Mouse (Mus musculus) left cerebral cortex, adult 8-10 months (tissue): ENCODE measurements around the gene Pdzd7. TPM values are rescaled to one million over a fixed set of nuclear protein-coding genes. Genes with fewer than 3 reads are reported as not detected.
A peak's percentile ranks its signal among the peaks of the same experiment; 100 is the strongest.
"Not testable (repeated sequence)": the region's sequence is repeated elsewhere in the genome, so short reads cannot be mapped to it uniquely, and the experiment has no call there.

Experiments
- DNase-seq, 2 experiments: peaks; one replicate each; pipeline ENCODE4 v3.0.0; 2022; ENCODE audit warnings: low spot score in 2 of 2
- total RNA-seq, 4 experiments: library from RNA; stranded (reverse); gene quantifications; 2 replicates each; pipeline ENCODE4 v1.2.4; 2022

Gene Pdzd7
- total RNA-seq, 4 experiments from 2014 or later = 5.5 to 6.2 (median 5.7) TPM

DNA sequence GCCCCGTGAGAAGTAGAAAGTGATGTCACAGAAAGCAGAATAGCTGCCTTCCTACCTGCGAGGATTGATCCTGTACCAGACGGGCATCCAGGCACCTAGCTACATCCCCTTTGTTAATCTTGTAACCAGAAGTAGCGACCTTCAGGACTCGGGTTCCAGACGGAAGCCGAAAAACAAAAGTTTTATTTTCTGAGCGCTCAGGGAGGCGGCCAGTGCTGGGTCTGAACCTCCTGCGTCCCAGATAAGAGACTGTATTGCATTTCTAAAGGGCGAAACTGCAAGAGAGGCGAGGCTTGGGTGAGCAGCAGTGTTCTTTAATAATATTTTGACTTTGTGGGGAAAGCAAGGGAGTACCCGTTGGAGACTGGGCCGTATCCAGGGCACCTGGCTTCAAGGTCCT is 13.3 kb upstream of the Pdzd7 start:
- no peak for DNase-seq

DNA sequence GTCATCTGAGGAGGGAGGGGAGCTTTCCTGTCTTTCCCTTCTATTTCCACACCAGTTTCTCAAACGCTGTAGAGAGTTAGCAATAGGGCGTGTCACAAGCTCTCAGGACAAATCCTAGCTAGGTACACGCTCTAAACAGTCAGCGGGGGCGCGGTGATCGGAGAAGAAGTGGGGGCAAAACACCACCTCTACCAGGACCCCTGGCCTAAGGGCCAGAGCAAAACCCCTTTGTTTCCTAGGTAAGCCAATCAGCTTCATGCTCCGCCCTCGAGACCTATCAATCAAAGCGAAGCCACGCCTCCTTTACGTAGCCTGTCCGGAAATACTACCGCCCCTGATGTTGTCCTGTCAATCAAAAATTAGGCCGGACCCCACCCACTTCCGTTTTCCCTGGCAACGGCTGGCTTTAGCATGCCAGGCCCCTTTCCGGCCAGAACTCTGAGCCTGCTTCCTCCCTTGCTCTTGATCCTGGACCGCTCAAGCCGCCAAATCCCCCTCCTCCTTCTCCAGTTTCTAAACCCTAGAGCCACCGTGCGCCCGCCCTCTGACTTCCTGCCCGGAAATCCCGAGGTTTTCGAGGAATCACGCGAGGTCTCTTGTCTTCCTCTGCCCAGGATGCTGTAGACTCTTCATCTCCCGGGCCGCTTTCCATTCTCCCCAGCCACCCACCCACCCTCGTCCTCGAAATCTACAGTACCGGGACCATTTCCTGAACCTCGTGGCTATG is 12.8 kb upstream of the Pdzd7 start:
- DNase-seq = peak; percentile 87 to 91

DNA sequence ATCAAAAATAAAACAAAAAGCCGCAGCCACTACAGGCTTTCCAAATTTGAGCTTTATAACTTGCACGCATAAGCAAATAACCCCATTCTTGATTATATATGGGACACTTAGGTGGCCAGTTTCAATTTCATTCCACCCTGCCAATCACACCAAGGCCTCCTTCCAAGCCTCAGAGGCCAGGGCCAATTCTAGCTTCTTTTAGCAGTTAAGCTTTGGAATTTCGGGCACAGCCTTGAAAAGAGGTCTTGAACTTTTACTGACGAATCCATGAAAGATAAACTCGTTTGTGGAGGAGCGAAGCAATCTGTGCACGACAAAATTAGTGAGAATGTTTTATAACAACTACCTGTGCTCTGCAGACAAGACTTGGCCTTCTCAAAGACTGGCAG is 12.2 kb upstream of the Pdzd7 start:
- no peak for DNase-seq

DNA sequence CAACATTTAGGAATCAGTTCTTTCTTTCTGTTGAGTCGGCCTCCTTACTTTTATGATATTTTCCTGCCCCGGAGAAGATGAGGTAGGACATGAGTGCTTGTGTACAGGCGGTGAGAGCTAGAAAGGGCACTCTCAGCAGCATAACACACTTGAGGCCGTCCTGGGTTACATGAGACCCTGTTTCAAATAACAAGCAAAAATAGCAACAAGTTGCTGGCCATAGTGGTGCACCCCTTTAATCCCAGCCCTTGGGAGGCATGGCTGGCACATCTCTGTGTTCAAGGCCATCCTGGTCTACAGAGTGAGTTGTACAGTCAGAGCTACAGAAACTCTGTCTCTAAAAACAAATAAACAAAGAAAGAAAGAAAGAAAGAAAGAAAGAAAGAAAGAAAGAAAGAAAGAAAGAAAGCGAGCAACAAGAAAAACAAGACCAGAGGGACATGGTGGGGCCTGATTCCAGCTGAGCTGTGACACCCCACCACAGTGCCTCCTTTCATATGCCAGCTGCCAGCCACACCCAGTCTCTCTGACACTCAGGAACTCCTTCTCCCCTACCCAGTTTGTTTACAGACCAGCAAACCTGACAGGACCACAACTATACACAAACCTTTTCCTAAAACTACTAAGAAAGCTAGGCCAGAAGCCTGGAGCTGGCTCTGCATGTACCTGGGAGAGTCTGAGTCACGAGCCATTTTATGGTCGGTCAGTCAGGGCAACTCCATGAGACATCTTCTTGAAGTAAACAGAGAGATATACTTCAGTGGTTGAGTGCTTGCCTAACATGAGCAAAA is 11.6 kb upstream of the Pdzd7 start:
- no peak for DNase-seq

DNA sequence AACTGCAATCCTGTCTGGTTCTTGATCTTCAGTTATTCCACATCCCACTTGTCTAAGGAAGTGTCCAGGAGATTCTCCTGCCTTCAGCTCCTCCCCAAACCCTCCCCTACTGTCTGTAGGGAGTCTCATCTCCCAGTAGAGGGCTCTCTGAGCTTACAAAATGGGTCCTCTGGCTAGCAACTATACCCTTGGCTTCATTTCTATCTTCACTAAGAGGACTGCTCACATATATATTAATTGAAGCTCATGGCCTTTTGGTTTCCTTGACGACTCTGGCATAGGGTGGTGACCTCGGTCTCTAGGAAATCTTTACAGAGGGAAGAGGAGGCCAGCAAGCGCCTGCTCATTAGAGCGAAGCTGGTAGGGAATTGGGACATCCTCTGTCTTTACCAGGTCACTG is 10.8 kb upstream of the Pdzd7 start:
- DNase-seq = no peak

DNA sequence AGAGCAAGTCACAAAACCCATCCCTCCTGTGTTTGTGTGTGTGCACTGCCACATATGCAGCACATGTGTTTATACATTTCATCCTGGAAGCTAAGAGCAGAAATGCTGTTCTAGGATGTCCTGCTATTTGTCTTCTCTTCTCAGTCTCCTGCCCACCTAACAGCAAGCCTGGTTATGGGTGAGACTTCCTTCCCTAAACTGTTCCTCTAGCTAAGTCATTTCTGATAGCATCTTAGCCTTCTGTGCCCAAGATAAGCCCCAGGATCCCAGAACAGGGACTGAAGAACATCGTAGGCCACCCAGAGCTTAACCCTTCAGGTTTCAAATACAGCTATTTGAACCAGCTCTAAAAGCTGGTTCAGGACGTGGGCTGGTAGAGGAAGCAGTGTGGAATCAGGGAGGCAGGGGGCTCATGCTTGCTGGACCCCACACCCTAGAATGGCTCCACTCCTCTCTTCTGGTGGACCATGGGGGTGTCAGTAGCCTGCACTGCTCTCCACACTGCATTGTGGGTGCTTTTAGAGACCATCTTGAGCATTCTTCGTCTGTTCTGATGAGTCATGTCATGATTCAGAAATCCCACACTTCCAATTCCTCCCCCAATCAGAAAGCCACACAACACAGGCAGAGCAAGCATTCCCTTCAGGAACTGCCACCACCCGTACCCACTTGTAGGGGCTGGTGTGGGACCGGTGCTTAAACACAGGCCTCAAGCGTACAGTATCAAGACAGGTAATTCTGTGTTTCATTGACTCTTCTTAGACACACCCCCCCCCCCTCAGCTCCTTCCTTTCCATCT is 9.6 kb upstream of the Pdzd7 start:
- peak in 1 of 2 experiments; percentile 61 for DNase-seq

DNA sequence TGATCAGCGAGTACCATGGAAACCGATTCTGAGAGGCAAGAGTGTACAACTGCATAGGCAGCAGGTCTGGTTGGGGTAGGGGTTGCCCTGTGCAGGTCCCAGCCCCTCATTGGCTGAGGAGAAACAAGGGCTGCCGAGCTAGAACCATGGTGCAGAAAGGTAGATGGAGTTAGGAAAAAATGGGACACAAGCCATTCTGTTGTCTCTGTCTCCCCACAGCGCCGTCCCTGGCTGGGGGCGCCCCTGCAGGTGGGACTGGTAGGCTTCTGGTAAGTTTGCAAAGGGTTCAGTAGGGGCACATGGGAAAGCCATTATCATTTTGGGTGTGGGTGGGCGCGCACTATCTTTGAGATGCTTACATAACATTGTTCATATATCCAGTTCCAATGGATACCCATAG is 7.9 kb upstream of the Pdzd7 start:
- no peak for DNase-seq

DNA sequence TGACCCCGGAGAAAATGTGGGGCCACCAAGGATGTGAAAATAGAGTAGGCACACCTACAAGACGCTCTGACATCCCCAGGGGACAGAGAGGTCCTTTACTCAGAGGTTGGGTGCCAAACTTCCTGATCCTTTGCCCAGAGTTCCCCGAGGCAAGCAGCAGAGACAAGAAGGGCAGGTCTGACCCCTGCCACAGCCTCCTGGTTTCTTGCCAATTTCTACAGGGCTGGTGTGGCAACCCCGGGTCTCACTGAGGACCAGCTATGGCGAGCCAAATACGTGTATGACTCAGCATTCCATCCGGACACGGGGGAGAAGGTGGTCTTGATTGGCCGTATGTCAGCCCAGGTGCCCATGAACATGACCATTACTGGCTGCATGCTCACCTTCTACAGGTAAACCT is 4.0 kb upstream of the Pdzd7 start:
- DNase-seq = no peak

DNA sequence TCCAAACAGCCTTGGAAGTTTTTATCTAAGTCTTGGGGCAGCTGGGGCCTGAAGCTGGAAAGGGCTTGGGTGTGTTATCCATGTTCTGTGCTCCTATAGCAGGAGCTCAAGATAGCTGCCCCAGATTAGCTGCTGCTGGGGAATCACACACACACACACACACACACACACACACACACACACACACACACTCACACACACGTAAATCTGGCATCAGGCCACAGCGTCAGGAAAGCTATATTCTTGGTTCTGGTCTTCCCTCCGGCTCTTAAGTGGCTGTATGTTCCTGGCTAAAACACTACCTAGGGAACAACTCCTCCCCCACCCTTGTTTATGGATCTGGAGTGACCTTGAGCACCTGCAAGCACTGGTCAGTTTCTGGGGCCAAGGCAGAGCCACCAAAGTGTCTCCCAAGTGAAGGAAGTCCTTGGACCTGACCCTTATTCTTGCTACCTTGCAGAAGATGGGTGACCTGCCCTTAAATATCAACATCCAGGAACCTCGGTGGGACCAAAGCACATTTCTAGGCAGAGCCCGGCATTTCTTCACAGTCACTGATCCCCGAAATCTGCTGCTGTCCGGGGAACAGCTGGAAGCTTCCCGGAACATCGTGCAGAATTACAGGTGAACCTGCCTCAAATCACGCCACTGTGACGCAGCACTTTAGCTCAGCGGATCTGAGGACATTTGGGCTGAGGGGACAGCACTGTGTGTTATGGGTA is 3.3 kb upstream of the Pdzd7 start:
- no peak for DNase-seq

DNA sequence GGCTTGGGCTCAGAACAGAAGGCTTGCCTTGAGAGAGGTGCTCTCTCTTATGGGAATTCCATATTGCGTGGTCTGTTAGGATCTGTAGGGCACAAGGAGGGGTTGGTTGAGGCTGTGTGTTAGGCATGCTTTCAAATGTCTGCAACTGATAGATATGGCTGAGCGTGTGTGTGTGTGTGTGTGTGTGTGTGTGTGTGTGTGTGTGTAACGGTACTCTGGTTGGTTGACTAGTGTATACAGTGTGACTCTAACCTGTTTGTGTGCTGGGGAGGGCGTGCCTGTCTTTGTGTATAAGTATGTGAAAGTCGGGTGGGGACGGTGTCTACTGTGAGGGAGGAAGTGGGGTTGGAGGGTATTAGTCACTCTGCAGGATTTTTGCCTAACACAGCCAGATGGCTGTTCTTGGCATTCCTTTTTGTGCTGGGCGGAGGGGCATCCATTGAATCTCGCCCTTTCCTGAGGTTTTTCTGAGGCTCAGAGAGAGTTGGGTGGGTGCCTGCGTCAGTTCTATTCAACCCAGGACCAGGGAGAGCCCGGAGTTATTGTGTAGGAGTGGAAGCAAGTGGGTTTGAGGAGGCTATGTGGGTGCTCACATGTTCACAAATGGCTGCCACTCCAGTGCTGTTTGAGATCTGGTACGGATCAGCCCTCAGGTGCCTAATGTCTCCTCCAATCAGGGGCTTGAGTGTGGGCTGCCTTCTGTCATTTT is 2.6 kb upstream of the Pdzd7 start:
- DNase-seq = peak; percentile 69 to 94

DNA sequence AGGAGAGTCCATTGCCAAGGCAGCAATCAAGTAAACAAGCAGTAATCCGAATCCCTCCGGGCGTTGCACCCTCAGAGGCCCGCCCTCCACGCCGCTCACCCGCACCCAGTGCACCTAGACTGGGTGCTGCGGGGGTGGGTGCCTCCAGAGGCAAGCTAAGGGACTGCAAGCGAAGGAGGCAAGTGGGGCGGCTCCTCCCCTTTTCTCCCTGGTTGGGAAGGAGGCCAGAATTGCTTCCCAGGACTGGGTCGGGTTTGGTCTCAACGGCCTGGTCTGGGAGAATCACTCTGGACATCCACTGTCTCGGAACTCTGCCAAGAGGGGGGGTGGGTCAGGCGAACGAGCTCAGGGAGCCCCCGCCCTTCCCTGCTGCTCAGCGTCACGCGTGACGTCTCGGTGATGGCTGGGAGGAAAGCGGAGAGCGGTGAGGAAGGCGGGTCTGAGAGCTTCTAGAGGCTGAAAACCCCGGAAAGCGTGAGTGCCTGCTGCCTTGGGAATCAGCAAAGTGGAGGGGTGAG is 2.0 kb upstream of the Pdzd7 start, which contains the start of gene Sfxn3:
Sfxn3 (plus strand) TSS at position 87 of the 518 bp plus-strand sequence.
- DNase-seq = peak; percentile 87 to 93

DNA sequence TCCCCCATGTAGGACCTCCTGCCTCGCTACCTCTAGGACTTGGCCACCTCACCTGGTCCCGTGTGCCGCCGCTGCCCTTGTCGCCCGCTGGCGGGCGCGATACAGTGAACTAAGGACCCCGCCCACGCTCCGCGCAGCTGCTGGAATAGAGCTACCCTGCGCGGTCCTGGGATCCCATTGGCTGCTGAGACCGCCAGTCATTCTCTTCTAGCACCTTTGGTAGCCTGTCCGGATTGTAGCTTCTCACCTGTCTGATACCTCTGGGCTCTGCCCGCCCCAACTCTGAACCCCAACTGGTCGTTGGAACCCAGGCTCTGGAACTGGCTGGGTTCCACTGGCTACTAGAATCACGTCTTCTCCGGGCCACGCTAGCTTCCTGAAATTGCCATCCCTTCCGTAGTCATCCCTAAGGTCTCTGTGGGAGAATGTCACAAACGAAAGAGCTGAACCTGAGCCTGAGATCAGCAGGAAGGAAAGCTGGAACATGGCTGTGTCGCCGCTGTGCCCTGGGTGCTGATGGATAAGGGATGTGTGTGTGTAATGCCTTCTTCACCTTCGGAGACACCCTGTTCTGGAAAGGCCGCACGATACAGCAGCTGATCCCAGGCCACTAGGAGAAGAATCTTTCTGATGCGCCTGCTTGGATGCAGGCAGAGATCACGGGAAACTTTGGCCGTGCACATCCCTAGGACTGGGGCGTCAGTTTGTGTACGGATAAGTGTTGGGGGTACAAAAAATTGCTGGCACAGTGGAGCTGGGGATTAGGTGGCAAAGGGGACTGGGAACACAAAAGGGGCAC is 1.2 kb upstream of the Pdzd7 start:
- DNase-seq = peak; percentile 84 to 94

DNA sequence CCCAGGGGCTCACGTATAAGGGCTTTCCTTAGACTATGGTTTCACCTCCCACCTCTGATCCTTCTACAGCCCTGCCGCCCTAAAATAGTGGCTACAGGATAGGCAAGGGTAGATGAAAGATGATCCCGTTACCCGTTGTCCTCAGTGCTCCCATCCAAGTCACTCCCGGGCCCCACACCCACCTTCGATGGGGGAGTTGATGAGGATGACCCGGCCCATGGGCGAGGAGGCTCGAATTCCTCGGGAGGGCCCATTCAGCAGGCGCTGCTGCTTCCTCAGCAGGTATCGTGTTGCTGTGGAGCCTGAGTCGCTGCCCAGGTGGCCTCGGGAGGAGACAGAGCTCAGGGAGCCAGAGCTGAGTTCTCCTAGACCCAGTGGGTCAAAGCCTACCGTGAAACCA is 281 bp downstream of the Pdzd7 start:
- DNase-seq = no peak

DNA sequence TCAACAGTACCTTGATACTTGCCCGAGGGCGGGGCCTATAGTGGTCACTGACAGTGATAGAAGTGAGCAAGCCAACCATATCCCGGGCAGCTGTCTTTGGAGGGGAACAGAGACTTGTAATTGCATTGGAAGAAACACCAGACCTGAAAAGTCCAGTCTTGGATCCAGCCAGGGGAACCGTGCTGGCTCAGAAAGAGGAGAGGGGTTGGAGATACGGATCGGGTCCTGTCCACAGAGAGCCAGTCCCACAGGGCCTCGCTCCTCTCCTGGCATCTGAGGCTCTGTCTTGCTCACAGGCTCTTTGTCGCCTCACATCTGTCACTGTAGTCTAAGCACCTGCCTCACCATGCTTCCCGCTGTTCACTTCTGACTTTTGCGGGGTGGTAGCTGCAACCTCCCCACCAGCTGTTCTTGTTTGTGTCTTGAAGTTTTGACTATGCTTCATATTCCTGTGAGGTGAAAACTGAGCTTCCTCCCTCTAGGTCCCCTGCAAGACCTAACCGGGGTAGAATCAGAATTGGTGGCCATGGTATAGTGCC is 1.1 kb downstream of the Pdzd7 start:
- no peak for DNase-seq

DNA sequence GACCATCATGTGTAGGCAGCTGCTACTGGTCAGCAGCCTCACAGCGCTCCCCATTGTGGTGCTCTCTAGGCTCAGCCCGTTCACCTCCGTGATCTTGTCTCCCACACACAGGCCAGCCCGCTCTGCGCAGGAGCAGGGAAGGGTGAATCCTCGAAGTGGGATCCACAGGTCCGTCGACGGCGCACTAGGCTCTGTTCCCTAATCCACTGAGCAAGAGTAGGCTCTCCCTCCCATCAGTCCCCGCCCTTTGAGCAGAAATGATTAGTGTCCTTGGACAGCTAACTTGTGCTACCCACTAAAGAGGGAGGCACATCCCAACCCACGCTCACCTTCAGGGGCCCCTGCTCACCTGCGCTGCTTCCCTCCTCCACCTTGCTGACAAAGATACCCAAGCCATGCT is 5.3 kb downstream of the Pdzd7 start:
- no peak for DNase-seq

DNA sequence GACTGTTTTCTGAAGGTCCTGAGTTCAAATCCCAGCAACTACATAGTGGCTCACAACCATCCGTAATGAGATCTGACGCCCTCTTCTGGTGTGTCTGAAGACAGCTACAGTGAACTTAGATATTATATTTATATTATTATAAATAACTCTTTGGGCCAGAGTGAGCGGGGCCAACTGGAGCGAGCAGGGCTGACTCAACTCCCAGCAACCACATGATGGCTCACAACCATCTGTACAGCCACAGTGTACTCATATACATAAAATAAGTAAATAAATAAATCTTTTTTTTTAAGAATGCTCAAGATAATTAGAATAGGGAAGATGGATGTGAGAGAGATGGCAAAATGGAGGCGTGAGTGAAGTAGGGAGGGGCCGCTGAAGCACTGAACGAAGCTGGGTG is 7.3 kb downstream of the Pdzd7 start:
- DNase-seq = not testable (repeated sequence)

DNA sequence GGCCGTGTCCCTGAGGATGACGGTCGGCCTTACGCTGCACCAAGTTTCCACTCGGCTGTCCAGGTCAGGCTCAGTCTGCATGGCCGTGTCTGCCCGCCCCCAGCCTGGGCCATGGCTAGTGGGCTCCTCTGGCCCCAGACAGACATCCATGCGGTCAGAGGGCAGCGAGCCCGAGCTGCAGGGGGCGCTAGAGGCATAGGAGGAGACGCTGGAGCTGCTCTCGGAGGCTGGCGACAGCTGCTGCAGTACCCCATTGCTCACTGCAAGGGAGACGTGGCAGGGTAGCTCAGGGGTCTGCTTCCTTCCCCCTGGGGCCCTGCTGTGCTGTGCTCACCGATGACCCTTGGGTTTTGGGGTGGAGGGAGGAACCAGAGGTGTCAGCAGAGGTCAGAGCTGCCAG is 8.7 kb downstream of the Pdzd7 start:
- no peak for DNase-seq

DNA sequence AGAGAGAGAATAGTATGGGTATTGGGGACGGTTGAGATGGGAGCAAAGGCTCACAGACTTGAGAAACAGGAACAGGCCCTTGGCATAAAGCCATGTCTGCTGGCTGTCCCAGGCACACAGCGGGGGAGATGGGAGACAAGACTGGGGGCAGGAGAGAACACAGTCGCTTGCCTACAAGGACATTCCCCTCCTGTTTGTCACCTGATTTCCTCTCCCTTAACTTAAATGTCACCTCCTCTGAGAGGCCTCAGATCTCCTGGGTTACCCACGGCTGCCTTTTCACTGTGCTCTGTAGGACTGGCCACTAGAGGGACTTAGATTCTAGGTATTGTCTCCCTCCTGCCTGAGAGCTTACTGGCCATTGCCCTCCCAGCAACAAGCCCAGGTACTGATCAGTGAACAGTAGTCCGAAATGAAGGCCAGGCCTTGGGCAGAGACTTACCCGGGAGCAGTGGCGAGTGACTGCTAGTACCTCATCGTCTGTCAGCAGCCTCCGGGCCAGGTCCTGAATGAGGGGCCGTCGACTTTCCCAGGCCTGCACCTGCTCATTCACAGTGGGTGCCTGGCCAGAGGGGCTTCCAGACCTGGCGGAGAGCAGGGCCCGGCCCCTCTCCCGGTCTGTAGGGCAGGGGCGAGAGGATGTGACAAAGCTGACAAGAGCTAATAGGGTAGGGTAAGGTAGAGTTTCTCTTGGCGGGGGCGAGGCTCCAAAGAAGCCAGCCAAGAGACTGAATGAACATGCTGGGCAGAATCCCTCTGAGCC is 12.8 kb downstream of the Pdzd7 start:
- DNase-seq = no peak

DNA sequence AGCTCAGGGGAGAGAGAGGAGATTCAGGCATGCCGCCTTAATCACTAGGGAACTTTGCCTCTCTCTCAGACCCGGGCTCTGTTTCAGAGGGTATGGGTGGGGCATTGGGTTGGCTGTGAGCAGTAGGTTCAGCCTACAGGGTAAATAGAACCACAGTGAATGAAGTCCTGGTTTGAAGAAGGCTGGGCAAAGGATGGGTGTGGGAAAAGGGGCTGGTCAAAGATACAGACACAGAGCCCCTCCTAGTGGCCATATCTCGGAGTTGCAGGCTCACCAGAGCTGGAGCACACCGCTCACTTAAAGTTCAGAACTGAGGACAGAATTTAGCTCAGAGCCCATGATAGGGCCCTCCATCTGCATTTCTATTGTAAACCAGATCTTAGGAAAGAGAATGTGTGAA is 13.7 kb downstream of the Pdzd7 start:
- no peak for DNase-seq
